8 mouse cellular contexts compared by ENCODE assay signal in the genomic region with DNA sequence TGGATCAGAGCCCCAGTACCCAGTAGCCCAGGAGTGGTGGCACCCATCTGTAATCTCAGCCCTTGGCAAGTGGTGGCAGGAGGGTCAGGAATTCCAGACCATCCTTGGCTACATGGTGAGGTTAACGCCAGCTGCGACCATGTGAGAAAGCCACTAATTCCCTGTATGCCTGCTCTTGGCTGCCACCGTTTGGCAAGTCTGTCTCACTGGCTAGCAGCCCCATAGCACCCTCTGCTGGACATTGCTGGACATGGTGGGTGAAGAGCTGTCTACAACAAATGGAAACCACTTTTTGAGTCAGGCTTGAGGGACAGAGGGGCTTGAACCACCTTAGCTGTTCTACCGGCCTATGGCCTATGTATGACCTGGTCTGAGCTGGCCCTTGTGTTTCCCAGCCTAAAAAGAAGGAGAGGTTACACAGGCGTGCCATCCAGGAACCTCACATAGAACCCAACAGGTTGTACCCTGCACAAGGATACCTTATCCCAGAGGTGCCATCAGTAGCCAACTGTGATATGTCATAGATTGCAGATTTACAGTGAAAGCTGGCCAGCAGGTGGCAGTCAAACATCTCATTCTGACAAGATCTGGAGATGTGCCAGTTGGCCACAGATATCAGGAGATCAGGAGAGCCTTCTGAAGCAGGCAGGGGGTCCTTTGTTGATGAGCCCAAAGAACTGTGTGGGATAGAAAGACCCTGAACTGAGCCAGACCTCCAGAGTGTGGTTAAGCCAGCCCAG. TPM values are rescaled to one million over a fixed set of nuclear protein-coding genes. Genes with fewer than 3 reads are reported as not detected.
DNase-seq lines count a peak whose midpoint lies in the region; ATAC-seq and TF ChIP-seq lines count a peak whose summit lies in the region.

No protein-coding gene starts in this region.

- DNase-seq in Patski (ENCODE audit: low read depth, low spot score), result peak; percentile 51
- DNase-seq in cerebellum, adult 9-10 months, result peak; percentile 95
- peak; percentile 80 to 97 for DNase-seq in frontal cortex, adult 2 months (ENCODE audit: extremely low spot score in 1 of 2, low spot score in 1 of 2)
- DNase-seq in hindbrain, postnatal 0 days (ENCODE audit: low spot score), result peak; percentile 97
- peak; percentile 85 to 94 for DNase-seq in left cerebral cortex, adult 2 months (ENCODE audit: extremely low spot score in 1 of 2, low spot score in 2 of 2)
- DNase-seq in right cerebral cortex, adult 2 months (ENCODE audit: low spot score in 2 of 2), result peak; percentile 95 to 96
- DNase-seq in urinary bladder, postnatal 10 days (ENCODE audit: low spot score), result peak; percentile 84

- WGBS in hindbrain, postnatal 0 days, result 9% methylated on average over 5 of the region's 5 CpGs

- in situ Hi-C loops in Patski (cut with MboI; ENCODE audit: low pct_unique_long_range_greater_than_20kb), result no loop called here

- peak; percentile 23 for ATAC-seq in Patski
- ATAC-seq in hindbrain, postnatal 0 days, result peak; percentile 70
- ATAC-seq in megakaryocyte progenitor cell, adult 5-6 weeks (replicated peaks; ENCODE audit: poor library complexity), result peak; percentile 98

- H3K36me3 ChIP-seq in hindbrain, postnatal 0 days (ENCODE audit: insufficient read depth, low read length), result no peaks in the 10 kb centered on the region

- H3K9me3 ChIP-seq in hindbrain, postnatal 0 days (ENCODE audit: low read length), result no peaks in the 10 kb centered on the region

- no peak overlapping the region for H3K4me2 ChIP-seq in hindbrain, postnatal 0 days (ENCODE audit: low read depth, low read length)

- H3K9ac ChIP-seq in hindbrain, postnatal 0 days (replicated peaks; ENCODE audit: low read length), result no peak overlapping the region

- peak overlapping the region; percentile 27; the same call in 1 of the 2 replicates for H3K27ac ChIP-seq in hindbrain, postnatal 0 days
- H3K27ac ChIP-seq in left cerebral cortex, adult 2 months, result no peak overlapping the region

- TF ChIP-seq CTCF in Patski (IDR thresholded peaks at IDR 0.05), result peak; percentile 99
- peak; percentile 100 for TF ChIP-seq CTCF in hindbrain, postnatal 0 days (IDR thresholded peaks at IDR 0.05; ENCODE audit: low read depth)
- peak; percentile 98 for TF ChIP-seq CTCF in left cerebral cortex, adult 2 months (IDR thresholded peaks at IDR 0.05)

- intact Hi-C loops in left cerebral cortex, adult 2 months (cut with DNase I), result loop anchor here (1.0 to 10.0 kb wide), 4 partner anchors 102 to 256 kb away; a partner anchor contains a TSS

- no peaks in the 10 kb centered on the region for H3K27me3 ChIP-seq in Patski
- H3K27me3 ChIP-seq in hindbrain, postnatal 0 days (ENCODE audit: insufficient read depth, low read length), result no peaks in the 10 kb centered on the region

- no peak overlapping the region for H3K4me3 ChIP-seq in hindbrain, postnatal 0 days (ENCODE audit: low read length)
- no peak overlapping the region for H3K4me3 ChIP-seq in left cerebral cortex, adult 2 months

- CTCF ChIA-PET in Patski (lab: Charles Lee), result interaction anchor here (0.7 to 3.7 kb wide), 35 partner anchors 9 to 185 kb away, joined by 3 to 21 read pairs (median 5); a partner anchor contains a TSS

- H3K4me1 ChIP-seq in hindbrain, postnatal 0 days (ENCODE audit: insufficient read depth, low read length), result no peaks in the 10 kb centered on the region

- POLR2A ChIA-PET in Patski (lab: Charles Lee), result interaction anchor here (1.1 to 1.5 kb wide), 2 partner anchors 102 to 143 kb away, joined by 3 to 4 read pairs; a partner anchor contains a TSS

RNA-seq across cellular contexts. Expression of a gene that starts 10.4 kb away (rescaled TPM):
- polyA plus RNA-seq in Patski (2021), result 0.46 TPM
- 11.0 and 14.7 TPM in 2 replicates for polyA plus RNA-seq in frontal cortex, adult 2 months (2012; rRNA removed)
- 14.7 and 19.1 TPM in 2 replicates for total RNA-seq in hindbrain, postnatal 0 days (2014; rRNA removed)
- polyA plus RNA-seq in hindbrain, postnatal 0 days (2015; fragmentation: Nextera tagmentation; extraction: Ambion mirVana), result 10.3 and 10.9 TPM in 2 replicates
- total RNA-seq in left cerebral cortex, adult 2 months (2021), result 1 to 10 TPM; 5.4 to 7.4 TPM
- 19.1 and 22.0 TPM in 2 replicates for total RNA-seq in megakaryocyte progenitor cell, adult 5-6 weeks (2015)
- total RNA-seq in megakaryocyte progenitor cell, adult 5-6 weeks (2017), result 19.6 and 28.5 TPM in 2 replicates

RNA-seq across cellular contexts. Expression of a gene that starts 23.4 kb away (rescaled TPM):
- 349 TPM for polyA plus RNA-seq in Patski (2021)
- polyA plus RNA-seq in frontal cortex, adult 2 months (2012; rRNA removed), result 548 and 552 TPM in 2 replicates
- total RNA-seq in hindbrain, postnatal 0 days (2014; rRNA removed), result 622 and 633 TPM in 2 replicates
- polyA plus RNA-seq in hindbrain, postnatal 0 days (2015; fragmentation: Nextera tagmentation; extraction: Ambion mirVana), result 464 and 500 TPM in 2 replicates
- 100 to 1,000 TPM; 537 to 552 TPM for total RNA-seq in left cerebral cortex, adult 2 months (2021)
- 85.3 and 89.2 TPM in 2 replicates for total RNA-seq in megakaryocyte progenitor cell, adult 5-6 weeks (2015)
- 54.9 and 61.7 TPM in 2 replicates for total RNA-seq in megakaryocyte progenitor cell, adult 5-6 weeks (2017)

RNA-seq across cellular contexts. Expression of a gene that starts 53.7 kb away (rescaled TPM):
- polyA plus RNA-seq in Patski (2021), result not detected
- 0.97 and 1.1 TPM in 2 replicates for polyA plus RNA-seq in frontal cortex, adult 2 months (2012; rRNA removed)
- total RNA-seq in hindbrain, postnatal 0 days (2014; rRNA removed), result 2.3 and 2.8 TPM in 2 replicates
- polyA plus RNA-seq in hindbrain, postnatal 0 days (2015; fragmentation: Nextera tagmentation; extraction: Ambion mirVana), result 1.7 and 2.3 TPM in 2 replicates
- total RNA-seq in left cerebral cortex, adult 2 months (2021), result 1 to 10 TPM; 1.2 to 1.4 TPM
- total RNA-seq in megakaryocyte progenitor cell, adult 5-6 weeks (2015), result 3.5 and 4.8 TPM in 2 replicates
- 5.8 and 8.5 TPM in 2 replicates for total RNA-seq in megakaryocyte progenitor cell, adult 5-6 weeks (2017)

Comparison
In these comparisons a context has a peak if more than half of its experiments do, and no peak if none do; other contexts are left out.
1. ATAC-seq: peak in every context shown above with its lines; median percentile 98 in megakaryocyte progenitor cell, adult 5-6 weeks; 70 in hindbrain, postnatal 0 days; 23 in Patski.